Comparison of ENCODE assay signal across 9 mouse cellular contexts in genomic region chr12:86826420-86827240, GRCm38 (mm10). TPM values are rescaled to one million over a fixed set of nuclear protein-coding genes. Genes with fewer than 3 reads are reported as not detected.
DNase-seq lines count a peak whose midpoint lies in the region; ATAC-seq and TF ChIP-seq lines count a peak whose summit lies in the region.
"Had no signal": no experiment of that assay in that cellular context is flagged by ENCODE, and none has a peak within 500 bp of the region (broad histone marks: within the 10 kb centered on the region; RNA-seq: fewer than 3 reads in every experiment).

No protein-coding gene starts in this region.

- H3K4me3 ChIP-seq in ES-Bruce4 (ENCODE audit: low read depth, low read length) = no peak overlapping the region
- H3K4me3 ChIP-seq in forebrain, embryonic 12.5 days (replicated peaks) = no peak overlapping the region
- H3K4me3 ChIP-seq in hindbrain, embryonic 14.5 days (replicated peaks; ENCODE audit: low read length) = no peak overlapping the region
- H3K4me3 ChIP-seq in limb, embryonic 12.5 days (replicated peaks) = no peak overlapping the region
- H3K4me3 ChIP-seq: neural tube, embryonic 12.5 days had no signal

- no peak for TF ChIP-seq POLR2A in ES-Bruce4 (IDR thresholded peaks at IDR 0.05; ENCODE audit: insufficient read depth, low read length)

- peak overlapping the region; percentile 99 for H3K27ac ChIP-seq in ES-Bruce4 (ENCODE audit: insufficient read depth, low read length)
- peak overlapping the region; percentile 21 for H3K27ac ChIP-seq in forebrain, embryonic 12.5 days
- peak overlapping the region; percentile 38; the same call in 1 of the 2 replicates for H3K27ac ChIP-seq in hindbrain, embryonic 14.5 days
- H3K27ac ChIP-seq in limb, embryonic 12.5 days = 0 out of 2 replicates have a peak overlapping the region, but pooled peaks have one; percentile 41

- peaks cover 7% of the 10 kb centered on the region for H3K4me1 ChIP-seq in ES-Bruce4 (ENCODE audit: control insufficient read depth, insufficient read depth, low read length)
- peaks cover 68% of the 10 kb centered on the region for H3K4me1 ChIP-seq in forebrain, embryonic 12.5 days
- peaks cover 59% of the 10 kb centered on the region for H3K4me1 ChIP-seq in hindbrain, embryonic 14.5 days (replicated peaks; ENCODE audit: control insufficient read depth, insufficient read depth, low read length)
- peaks cover 47% of the 10 kb centered on the region for H3K4me1 ChIP-seq in limb, embryonic 12.5 days (replicated peaks)

- H3K4me2 ChIP-seq in forebrain, embryonic 12.5 days = no peak overlapping the region
- no peak overlapping the region for H3K4me2 ChIP-seq in hindbrain, embryonic 14.5 days (replicated peaks)
- H3K4me2 ChIP-seq in limb, embryonic 12.5 days = no peak overlapping the region
- H3K4me2 ChIP-seq: neural tube, embryonic 12.5 days had no signal

- TF ChIP-seq EP300 in ES-Bruce4 (IDR thresholded peaks at IDR 0.05; ENCODE audit: insufficient read depth, low read depth, low read length) = 0 out of 2 replicates have a peak, but pooled peaks have one; percentile 41

- no peaks in the 10 kb centered on the region for H3K9me3 ChIP-seq in ES-Bruce4 (replicated peaks; ENCODE audit: control insufficient read depth, insufficient read depth, low read length, poor library complexity, severe bottlenecking)
- no peaks in the 10 kb centered on the region for H3K9me3 ChIP-seq in forebrain, embryonic 12.5 days
- H3K9me3 ChIP-seq in hindbrain, embryonic 14.5 days (ENCODE audit: control insufficient read depth, low read length) = no peaks in the 10 kb centered on the region
- no peaks in the 10 kb centered on the region for H3K9me3 ChIP-seq in limb, embryonic 12.5 days
- H3K9me3 ChIP-seq: neural tube, embryonic 12.5 days had no signal

- DNase-seq in adrenal gland, postnatal 36 days = peak; percentile 71 to 75
- no peak for DNase-seq in adrenal gland, adult 8-10 months
- DNase-seq in hindbrain, embryonic 14.5 days (ENCODE audit: low spot score) = no peak
- peak; percentile 80 to 88 for DNase-seq in right cerebral cortex, postnatal 10 days (ENCODE audit: low spot score in 2 of 2)
- DNase-seq in testis, postnatal 14 days (ENCODE audit: low spot score) = no peak

- 63% methylated on average over 13 of the region's 13 CpGs for WGBS in forebrain, embryonic 12.5 days
- 41% methylated on average over 13 of the region's 13 CpGs for WGBS in hindbrain, embryonic 14.5 days
- 70% methylated on average over 13 of the region's 13 CpGs for WGBS in limb, embryonic 12.5 days

- ATAC-seq in forebrain, embryonic 12.5 days (ENCODE audit: low FRiP score) = no peak
- no peak for ATAC-seq in hindbrain, embryonic 14.5 days (ENCODE audit: low FRiP score)
- no peak for ATAC-seq in limb, embryonic 12.5 days (ENCODE audit: insufficient number of reproducible peaks, insufficient read depth, low FRiP score, low TSS enrichment, low read depth)

- no peaks in the 10 kb centered on the region for H3K36me3 ChIP-seq in ES-Bruce4 (ENCODE audit: control insufficient read depth, insufficient read depth, low read length, poor library complexity, severe bottlenecking)
- H3K36me3 ChIP-seq in forebrain, embryonic 12.5 days (replicated peaks) = no peaks in the 10 kb centered on the region
- H3K36me3 ChIP-seq in hindbrain, embryonic 14.5 days (replicated peaks; ENCODE audit: control insufficient read depth, insufficient read depth) = no peaks in the 10 kb centered on the region
- H3K36me3 ChIP-seq in limb, embryonic 12.5 days = no peaks in the 10 kb centered on the region
- H3K36me3 ChIP-seq: neural tube, embryonic 12.5 days had no signal

- no peak overlapping the region for H3K9ac ChIP-seq in ES-Bruce4 (ENCODE audit: low read depth, poor library complexity, severe bottlenecking)
- no peak overlapping the region for H3K9ac ChIP-seq in forebrain, embryonic 12.5 days
- no peak overlapping the region for H3K9ac ChIP-seq in hindbrain, embryonic 14.5 days
- H3K9ac ChIP-seq in limb, embryonic 12.5 days (replicated peaks) = no peak overlapping the region
- H3K9ac ChIP-seq: neural tube, embryonic 12.5 days had no signal

- H3K27me3 ChIP-seq in ES-Bruce4 (ENCODE audit: control insufficient read depth, insufficient read depth, low read length, poor library complexity, severe bottlenecking) = no peaks in the 10 kb centered on the region
- H3K27me3 ChIP-seq in forebrain, embryonic 12.5 days = peaks cover 3% of the 10 kb centered on the region; the same call in 1 of the 2 replicates
- no peaks in the 10 kb centered on the region for H3K27me3 ChIP-seq in hindbrain, embryonic 14.5 days (ENCODE audit: control insufficient read depth, insufficient read depth, low read length)
- no peaks in the 10 kb centered on the region for H3K27me3 ChIP-seq in limb, embryonic 12.5 days
- H3K27me3 ChIP-seq: neural tube, embryonic 12.5 days had no signal

- no peak for TF ChIP-seq CTCF in ES-Bruce4 (IDR thresholded peaks at IDR 0.05; ENCODE audit: low read depth, low read length)

RNA-seq across cellular contexts. Expression of gene Irf2bpl, which starts 58.0 kb away (rescaled TPM):
- total RNA-seq in adrenal gland, postnatal 36 days (2021) = 10 to 100 TPM; 47.3 to 64.5 TPM
- total RNA-seq in adrenal gland, adult 8-10 months (2022) = 10 to 100 TPM; 69.8 to 92.2 (median 82.8) TPM
- 37.9 and 40.3 TPM in 2 replicates for polyA plus RNA-seq in ES-Bruce4 (2011; ENCODE audit: insufficient read depth, insufficient read length, low read depth, missing spikeins)
- 74.8 and 81.9 TPM in 2 replicates for polyA plus RNA-seq in forebrain, embryonic 12.5 days (2016; fragmentation: Nextera tagmentation; extraction: Ambion mirVana)
- polyA plus RNA-seq in hindbrain, embryonic 14.5 days (2014; fragmentation: Nextera tagmentation; extraction: Ambion mirVana) = 64.5 and 65.5 TPM in 2 replicates
- 55.7 and 57.2 TPM in 2 replicates for polyA plus RNA-seq in limb, embryonic 12.5 days (2016; fragmentation: Nextera tagmentation; extraction: Ambion mirVana)

Comparison
In these comparisons a context has a peak if more than half of its experiments do, and no peak if none do; other contexts are left out.
1. DNase-seq: peak in adrenal gland, postnatal 36 days (2 of 2) and right cerebral cortex, postnatal 10 days (2 of 2); none in adrenal gland, adult 8-10 months (single experiment), hindbrain, embryonic 14.5 days (single experiment) and testis, postnatal 14 days (single experiment).
2. H3K27ac ChIP-seq: peak in every context shown above with its lines; median percentile 99 in ES-Bruce4; 41 in limb, embryonic 12.5 days; 38 in hindbrain, embryonic 14.5 days; 21 in forebrain, embryonic 12.5 days.